Mouse (Mus musculus): ENCODE results near the gene C9orf72. TPM values are rescaled to one million over a fixed set of nuclear protein-coding genes. Genes with fewer than 3 reads are reported as not detected.
A peak's percentile ranks its signal among the peaks of the same experiment; 100 is the strongest.
"Not testable (repeated sequence)": the region's sequence is repeated elsewhere in the genome, so short reads cannot be mapped to it uniquely, and the experiment has no call there.

The C9orf72 gene
- 9.8 and 11.6 TPM in 2 replicates for polyA plus RNA-seq (2015; fragmentation: Nextera tagmentation; extraction: Ambion mirVana)

DNA sequence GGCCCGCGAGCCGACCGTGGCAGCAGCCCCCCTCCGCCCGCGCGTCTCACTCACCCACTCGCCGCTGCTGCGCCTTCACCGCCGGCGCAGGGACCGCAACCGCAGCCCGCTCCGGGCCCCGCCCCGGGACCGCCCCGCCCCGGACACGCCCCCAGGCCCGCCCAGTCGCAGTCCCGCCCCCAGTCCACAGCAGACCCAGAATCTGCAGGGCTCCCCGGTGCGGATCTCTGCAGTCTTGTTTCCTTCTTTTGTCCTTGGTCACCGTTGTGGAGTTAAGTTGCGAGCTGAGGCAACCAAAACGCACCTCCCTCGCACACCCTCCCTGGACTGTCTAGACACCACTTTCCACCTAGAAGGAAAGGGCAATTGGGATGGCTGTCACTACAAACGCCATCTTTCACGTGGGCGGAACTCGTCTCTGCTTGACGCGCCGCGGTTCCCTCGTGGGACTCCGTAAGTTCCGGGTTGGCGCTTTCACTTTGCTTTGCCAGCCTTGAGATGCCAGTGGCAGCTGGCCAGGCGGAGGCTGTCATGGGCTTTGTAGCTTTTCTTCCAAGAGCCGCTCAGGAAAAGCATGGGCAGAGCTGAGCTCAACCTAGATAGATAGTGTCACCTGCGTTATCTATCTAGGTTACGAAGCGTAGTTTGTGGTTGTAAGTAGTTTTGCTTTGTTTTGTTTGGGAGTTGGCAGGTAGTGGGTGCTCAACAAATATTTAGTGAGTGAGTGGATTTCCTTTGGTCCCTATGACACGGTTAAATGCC lies at the start of gene C9orf72:
Gene C9orf72 (minus strand): TSS at position 442 of the 762 bp plus-strand sequence.
- peak; percentile 99 for ATAC-seq (replicated peaks; ENCODE audit: low FRiP score)
- under 1% methylated on average over 49 of the region's 51 CpGs for WGBS
- Histone ChIP-seq H3K4me1 (no peaks in the 10 kb centered on the region), H3K9me3 (replicated peaks) (no peaks in the 10 kb centered on the region), H3K9ac (peak within 1 kb of the TSS; percentile 75), H3K36me3 (no peaks in the 10 kb centered on the region), H3K4me3 (replicated peaks) (peak within 1 kb of the TSS; percentile 76), H3K27ac (peak within 1 kb of the TSS; percentile 76), H3K27me3 (0 out of 2 replicates have a peak, but pooled peaks cover 2% of the 10 kb centered on the region), H3K4me2 (peak within 1 kb of the TSS; percentile 76)

GRCm38 (mm10) chr4:35259006-35259405 lies 33.0 kb upstream of the C9orf72 start:
- no peaks in the 10 kb centered on the region for H3K9me3 ChIP-seq (replicated peaks)
- whole genome bisulfite sequencing = 78% methylated on average over 9 of the region's 9 CpGs
- no peak for ATAC-seq (replicated peaks; ENCODE audit: low FRiP score)
- H3K4me2 ChIP-seq = no peak overlapping the region
- no peaks in the 10 kb centered on the region for H3K27me3 ChIP-seq
- no peaks in the 10 kb centered on the region for H3K4me1 ChIP-seq
- H3K27ac ChIP-seq = no peak overlapping the region
- H3K36me3 ChIP-seq = no peaks in the 10 kb centered on the region
- no peak overlapping the region for H3K4me3 ChIP-seq (replicated peaks)
- no peak overlapping the region for H3K9ac ChIP-seq

DNA sequence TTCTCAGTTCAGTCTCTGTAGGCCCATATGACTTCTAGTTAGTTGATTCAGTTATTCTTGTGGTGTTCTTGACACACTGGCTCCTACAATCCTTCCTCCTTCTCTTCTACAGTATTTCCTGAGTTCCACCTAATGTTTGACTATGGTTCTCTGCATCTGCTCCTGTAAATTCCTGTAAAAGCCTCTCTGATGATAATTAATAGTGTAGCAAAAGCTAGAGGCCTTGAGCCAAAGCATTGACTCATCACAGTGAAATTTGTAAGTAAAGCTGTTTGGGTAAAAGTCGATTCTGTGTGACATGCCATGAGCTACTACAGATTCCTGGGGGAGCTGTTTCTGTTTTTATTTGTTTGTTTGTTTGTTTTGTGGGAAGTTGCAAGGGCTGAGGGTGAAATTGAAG lies 18.0 kb upstream of the C9orf72 start:
- Histone ChIP-seq H3K4me1 (no peaks in the 10 kb centered on the region), H3K4me3 (replicated peaks) (no peak overlapping the region), H3K36me3 (no peaks in the 10 kb centered on the region), H3K27me3 (no peaks in the 10 kb centered on the region), H3K9me3 (replicated peaks) (no peaks in the 10 kb centered on the region), H3K9ac (no peak overlapping the region), H3K4me2 (no peak overlapping the region), H3K27ac (no peak overlapping the region)
- ATAC-seq (replicated peaks; ENCODE audit: low FRiP score) = no peak
- WGBS = 64% methylated on average over 1 of the region's 1 CpGs

- Histone ChIP-seq H3K27me3 (no peaks in the 10 kb centered on the region), H3K9me3 (replicated peaks) (no peaks in the 10 kb centered on the region), H3K9ac (no peak overlapping the region), H3K36me3 (no peaks in the 10 kb centered on the region), H3K27ac (no peak overlapping the region), H3K4me2 (no peak overlapping the region), H3K4me1 (no peaks in the 10 kb centered on the region), H3K4me3 (replicated peaks) (no peak overlapping the region)
- no peak for ATAC-seq (replicated peaks; ENCODE audit: low FRiP score)
- 75% methylated on average over 2 of the region's 2 CpGs for WGBS
These were observed 15.8 kb upstream of the C9orf72 start for GRCm38 (mm10) chr4:35241735-35242134.

DNA sequence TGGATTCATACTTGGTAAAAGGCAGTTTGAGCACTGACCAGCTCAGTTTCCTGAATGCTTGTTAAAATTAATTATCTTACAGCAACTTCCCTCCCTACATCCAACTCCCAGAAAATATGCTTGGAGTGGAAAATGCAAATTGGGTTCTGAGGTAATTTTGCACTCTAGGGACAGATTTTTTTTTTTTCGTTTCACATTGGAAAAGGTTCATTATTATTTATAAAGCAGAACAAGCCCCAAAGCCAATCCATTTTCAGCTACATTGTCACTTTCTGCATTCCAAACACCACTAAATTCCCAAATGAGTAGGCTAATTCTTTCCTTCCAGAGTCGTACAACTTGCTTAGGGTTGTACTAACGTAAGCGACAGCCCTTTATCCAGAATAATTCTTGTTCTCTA lies 12.7 kb upstream of the C9orf72 start:
- Histone ChIP-seq H3K9ac (no peak overlapping the region), H3K4me2 (no peak overlapping the region), H3K4me3 (replicated peaks) (no peak overlapping the region), H3K9me3 (replicated peaks) (no peaks in the 10 kb centered on the region), H3K4me1 (no peaks in the 10 kb centered on the region), H3K36me3 (no peaks in the 10 kb centered on the region), H3K27me3 (no peaks in the 10 kb centered on the region), H3K27ac (no peak overlapping the region)
- 83% methylated on average over 4 of the region's 4 CpGs for WGBS
- no peak for ATAC-seq (replicated peaks; ENCODE audit: low FRiP score)

DNA sequence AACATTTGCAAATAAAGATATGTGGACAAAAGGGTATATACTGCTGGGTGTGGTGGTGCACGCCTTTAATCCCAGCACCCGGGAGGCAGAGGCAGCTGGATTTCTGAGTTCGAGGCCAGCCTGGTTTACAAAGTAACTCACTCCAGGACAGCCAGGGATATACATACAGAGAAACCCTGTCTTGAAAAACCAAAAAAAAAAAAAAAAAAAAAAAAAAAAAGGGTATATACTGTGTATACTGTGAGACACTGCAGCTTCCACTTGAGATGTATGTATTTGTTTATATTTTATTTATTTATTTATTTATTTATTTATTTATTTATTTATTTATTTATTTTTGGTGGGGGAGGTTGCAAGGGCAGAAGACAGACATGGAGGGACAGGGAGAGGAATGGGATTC lies 12.3 kb upstream of the C9orf72 start:
- not testable (repeated sequence) for H3K27ac ChIP-seq; H3K4me3 ChIP-seq (replicated peaks); H3K9ac ChIP-seq; H3K27me3 ChIP-seq; H3K4me2 ChIP-seq; ATAC-seq (replicated peaks; ENCODE audit: low FRiP score); H3K36me3 ChIP-seq; H3K9me3 ChIP-seq (replicated peaks); H3K4me1 ChIP-seq
- WGBS = 85% methylated on average over 3 of the region's 3 CpGs

GRCm38 (mm10) chr4:35236313-35236712 lies 10.3 kb upstream of the C9orf72 start:
- no peaks in the 10 kb centered on the region for H3K36me3 ChIP-seq
- H3K4me2 ChIP-seq = no peak overlapping the region
- no peak overlapping the region for H3K4me3 ChIP-seq (replicated peaks)
- H3K9ac ChIP-seq = no peak overlapping the region
- H3K27me3 ChIP-seq = no peaks in the 10 kb centered on the region
- no peaks in the 10 kb centered on the region for H3K4me1 ChIP-seq
- WGBS = 94% methylated on average over 2 of the region's 2 CpGs
- no peak overlapping the region for H3K27ac ChIP-seq
- ATAC-seq (replicated peaks; ENCODE audit: low FRiP score) = no peak
- no peaks in the 10 kb centered on the region for H3K9me3 ChIP-seq (replicated peaks)

DNA sequence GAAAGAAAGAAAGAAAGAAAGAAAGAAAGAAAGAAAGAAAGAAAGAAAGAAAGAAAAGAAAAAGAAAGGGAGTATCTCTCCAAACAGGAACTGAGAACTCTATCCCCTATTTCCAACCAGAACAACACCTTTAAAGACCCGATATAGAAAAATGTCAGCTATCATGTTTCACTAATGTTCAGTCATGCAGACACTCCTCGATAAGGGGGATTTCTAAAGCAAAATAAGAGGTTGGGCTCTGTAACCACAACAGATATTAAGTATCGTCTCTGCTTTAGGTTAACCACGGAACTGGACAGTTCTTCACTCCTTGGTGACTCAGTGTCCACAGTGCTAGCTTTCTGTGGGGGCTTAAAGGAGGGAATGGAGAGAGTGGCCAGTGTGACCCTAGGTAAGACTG lies 2.3 kb upstream of the C9orf72 start:
- WGBS = 40% methylated on average over 4 of the region's 4 CpGs
- no peak overlapping the region for H3K27ac ChIP-seq
- no peak overlapping the region for H3K4me3 ChIP-seq (replicated peaks)
- no peaks in the 10 kb centered on the region for H3K9me3 ChIP-seq (replicated peaks)
- H3K4me2 ChIP-seq = no peak overlapping the region
- H3K4me1 ChIP-seq = no peaks in the 10 kb centered on the region
- no peak for ATAC-seq (replicated peaks; ENCODE audit: low FRiP score)
- H3K36me3 ChIP-seq = no peaks in the 10 kb centered on the region
- H3K27me3 ChIP-seq = 0 out of 2 replicates have a peak, but pooled peaks cover 2% of the 10 kb centered on the region
- no peak overlapping the region for H3K9ac ChIP-seq

DNA sequence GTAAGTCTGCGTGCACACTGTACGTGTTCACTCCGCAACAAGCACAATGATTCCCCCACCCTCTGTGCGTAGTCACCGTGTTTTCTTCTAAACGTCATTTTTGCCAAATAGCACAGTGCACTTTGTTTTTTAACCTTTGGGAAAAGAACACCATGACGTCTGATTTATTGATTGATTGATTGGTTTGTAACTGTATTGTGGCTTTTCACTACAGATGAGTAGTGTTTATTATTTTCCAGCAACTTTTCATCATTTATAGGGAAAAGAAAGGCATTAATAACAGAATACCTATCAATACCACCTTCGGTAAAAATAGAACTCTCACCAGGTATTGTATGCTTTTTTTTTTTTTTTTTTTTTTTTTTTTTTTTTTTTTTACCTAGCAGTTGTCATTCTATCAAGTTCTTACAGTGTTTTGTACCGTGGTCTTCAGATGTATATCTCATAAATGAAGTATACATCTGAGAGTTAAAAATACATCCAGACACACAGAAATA lies 569 bp upstream of the C9orf72 start:
- H3K9me3 ChIP-seq (replicated peaks) = no peaks in the 10 kb centered on the region
- peak overlapping the region; percentile 75 for H3K9ac ChIP-seq
- H3K27me3 ChIP-seq = 0 out of 2 replicates have a peak, but pooled peaks cover 2% of the 10 kb centered on the region
- H3K4me2 ChIP-seq = peak overlapping the region; percentile 76
- H3K27ac ChIP-seq = peak overlapping the region; percentile 76; the same call in 1 of the 2 replicates
- H3K4me3 ChIP-seq (replicated peaks) = peak overlapping the region; percentile 76
- H3K4me1 ChIP-seq = no peaks in the 10 kb centered on the region
- WGBS = 14% methylated on average over 9 of the region's 9 CpGs
- ATAC-seq (replicated peaks; ENCODE audit: low FRiP score) = 0 out of 2 replicates have a peak, but pooled peaks have one; percentile 41
- no peaks in the 10 kb centered on the region for H3K36me3 ChIP-seq

GRCm38 (mm10) chr4:35225141-35225733 lies 738 bp downstream of the C9orf72 start:
- Histone ChIP-seq H3K9me3 (replicated peaks) (no peaks in the 10 kb centered on the region), H3K9ac (peak overlapping the region; percentile 75), H3K4me2 (peak overlapping the region; percentile 76), H3K36me3 (no peaks in the 10 kb centered on the region), H3K27ac (peak overlapping the region; percentile 76; the same call in 1 of the 2 replicates), H3K4me3 (replicated peaks) (peak overlapping the region; percentile 76), H3K4me1 (no peaks in the 10 kb centered on the region), H3K27me3 (0 out of 2 replicates have a peak, but pooled peaks cover 2% of the 10 kb centered on the region)
- peak; percentile 73 for ATAC-seq (replicated peaks; ENCODE audit: low FRiP score)
- WGBS = under 1% methylated on average over 40 of the region's 40 CpGs

GRCm38 (mm10) chr4:35224101-35224500 lies 1.9 kb downstream of the C9orf72 start:
- no peak for ATAC-seq (replicated peaks; ENCODE audit: low FRiP score)
- H3K36me3 ChIP-seq = no peaks in the 10 kb centered on the region
- H3K4me2 ChIP-seq = 0 out of 2 replicates have a peak overlapping the region, but pooled peaks have one; percentile 76
- H3K4me3 ChIP-seq (replicated peaks) = 0 out of 2 replicates have a peak overlapping the region, but pooled peaks have one; percentile 76
- WGBS = 88% methylated on average over 4 of the region's 4 CpGs
- no peaks in the 10 kb centered on the region for H3K9me3 ChIP-seq (replicated peaks)
- 0 out of 2 replicates have a peak, but pooled peaks cover 2% of the 10 kb centered on the region for H3K27me3 ChIP-seq
- H3K4me1 ChIP-seq = no peaks in the 10 kb centered on the region
- H3K9ac ChIP-seq = no peak overlapping the region
- no peak overlapping the region for H3K27ac ChIP-seq

DNA sequence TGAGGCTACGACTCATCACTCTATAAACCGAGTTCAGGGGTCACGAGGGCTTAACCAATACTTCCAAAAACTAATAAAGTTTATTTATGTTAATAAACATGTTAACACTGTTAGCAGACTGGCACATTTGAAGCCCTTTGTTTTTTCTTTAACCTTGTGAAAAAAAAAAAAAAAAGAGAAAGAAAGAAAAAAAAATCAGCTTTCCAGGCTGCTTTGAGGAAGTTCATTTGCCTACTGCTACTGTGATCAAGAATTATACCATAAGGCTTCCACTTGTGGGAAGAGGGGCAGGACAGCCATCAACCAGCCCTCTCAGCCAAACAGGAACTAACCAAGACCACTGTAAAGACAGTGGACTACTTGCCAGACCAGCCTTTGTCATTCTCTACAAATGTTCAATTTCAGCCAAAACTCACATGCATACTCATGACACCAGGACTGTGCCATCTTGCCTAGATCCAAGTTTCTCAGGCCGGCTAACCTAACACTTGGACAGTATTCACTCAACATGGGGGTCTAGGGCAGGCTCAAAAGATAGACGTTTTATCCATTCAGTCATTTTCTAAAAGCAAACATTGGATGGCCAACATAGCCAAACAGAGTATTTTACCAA lies 2.5 kb downstream of the C9orf72 start:
- H3K4me1 ChIP-seq = no peaks in the 10 kb centered on the region
- no peak overlapping the region for H3K27ac ChIP-seq
- no peak for ATAC-seq (replicated peaks; ENCODE audit: low FRiP score)
- 81% methylated on average over 5 of the region's 5 CpGs for WGBS
- no peaks in the 10 kb centered on the region for H3K9me3 ChIP-seq (replicated peaks)
- no peak overlapping the region for H3K9ac ChIP-seq
- no peak overlapping the region for H3K4me2 ChIP-seq
- no peak overlapping the region for H3K4me3 ChIP-seq (replicated peaks)
- 0 out of 2 replicates have a peak, but pooled peaks cover under 1% of the 10 kb centered on the region for H3K36me3 ChIP-seq
- 0 out of 2 replicates have a peak, but pooled peaks cover under 1% of the 10 kb centered on the region for H3K27me3 ChIP-seq
